Mouse (Mus musculus): ENCODE data around the gene Irs3.

Irs3 gene

DNA sequence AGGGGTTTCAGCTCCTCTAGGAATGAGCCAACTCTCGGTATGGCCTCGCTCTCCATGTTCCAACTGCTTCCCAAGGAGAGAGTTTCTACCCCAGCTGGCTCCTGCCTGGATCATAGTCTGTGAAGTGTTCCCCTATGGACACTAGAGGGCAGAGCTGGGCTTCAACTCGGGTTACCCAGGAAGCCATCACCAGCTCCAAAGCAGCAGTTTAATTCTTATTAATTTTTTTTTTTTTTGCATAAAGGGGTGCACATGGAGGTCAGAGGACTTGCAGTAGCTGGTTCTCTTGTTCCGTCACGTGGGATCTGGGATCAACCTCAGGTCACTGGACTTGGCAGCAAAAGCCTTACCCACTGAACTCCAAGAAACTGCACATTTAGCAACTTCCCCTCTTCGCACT is 11.5 kb upstream of the Irs3 start:
- DNase-seq (ENCODE audit: low spot score in 2 of 2): peak; percentile 55 to 66

- no peak for DNase-seq (ENCODE audit: low spot score in 2 of 2)
Observed at GRCm38 (mm10) chr5:137654746-137655145, 9.2 kb upstream of the Irs3 start.

DNA sequence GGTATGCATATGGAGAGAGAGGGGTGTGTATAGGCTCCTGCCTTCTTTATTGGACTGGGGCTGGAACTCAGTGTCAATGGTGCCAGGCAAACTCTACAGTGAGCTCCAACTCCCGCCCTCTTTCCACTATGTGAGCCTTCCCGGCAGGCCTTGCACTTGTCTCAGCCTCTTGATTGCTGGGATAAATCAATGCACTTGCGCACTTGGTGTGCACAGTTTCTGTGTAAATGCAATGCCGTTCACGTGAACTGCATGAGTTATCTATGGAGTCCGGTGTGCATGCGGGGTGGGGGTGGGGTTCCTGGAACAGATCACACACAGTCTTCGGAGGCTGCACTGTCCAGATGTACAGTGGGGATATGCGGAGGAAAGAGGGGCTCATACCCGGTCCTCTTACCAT is 7.9 kb upstream of the Irs3 start:
- no peak for DNase-seq (ENCODE audit: low spot score in 2 of 2)

GRCm38 (mm10) chr5:137652474-137652873 is 7.0 kb upstream of the Irs3 start:
- no peak for DNase-seq (ENCODE audit: low spot score in 2 of 2)

DNA sequence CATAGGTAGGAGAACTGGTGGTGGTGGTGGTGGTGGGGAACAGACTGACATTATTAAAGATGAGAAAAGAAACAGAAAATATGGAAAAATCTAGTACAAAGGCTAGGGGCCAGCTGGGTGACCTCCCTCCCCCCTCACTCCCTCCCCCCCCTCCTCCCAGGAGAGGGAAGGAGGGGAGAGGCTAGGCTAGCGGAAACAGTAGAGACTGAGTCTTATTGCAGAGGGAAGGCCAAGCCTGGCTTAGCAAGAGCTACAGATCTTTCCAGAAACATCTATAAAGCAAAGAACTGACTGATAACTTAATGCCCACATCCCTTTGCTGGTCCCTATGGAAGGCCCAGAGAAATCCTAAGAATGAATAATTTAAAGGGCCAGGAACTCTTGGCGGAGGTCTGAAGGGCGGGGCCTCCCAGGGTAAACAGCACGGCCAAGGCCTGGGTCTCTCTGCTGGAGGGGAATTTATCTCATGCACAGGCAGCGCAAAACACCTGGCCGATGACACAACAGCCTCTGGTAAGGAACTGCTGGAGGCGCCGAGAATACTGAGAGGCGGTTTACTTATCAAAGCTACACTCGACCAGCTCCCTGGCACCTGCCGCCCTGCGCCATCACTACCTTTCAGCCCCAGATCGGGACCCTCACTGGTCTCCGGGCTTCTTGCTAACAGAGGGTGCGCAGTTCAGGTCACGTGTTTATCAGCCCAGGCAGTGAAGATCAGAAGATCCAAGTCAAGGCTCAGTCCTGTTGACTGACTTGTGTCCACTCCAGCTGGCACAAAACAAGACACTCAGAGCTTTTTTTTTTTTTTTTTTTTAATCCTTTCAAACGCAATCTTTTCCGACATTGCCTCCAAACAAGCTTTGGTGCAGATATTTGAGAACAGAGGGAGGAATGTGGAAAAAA is 4.4 kb upstream of the Irs3 start:
- DNase-seq (ENCODE audit: low spot score in 2 of 2): no peak

GRCm38 (mm10) chr5:137649251-137649650 is 3.7 kb upstream of the Irs3 start:
- no peak for DNase-seq (ENCODE audit: low spot score in 2 of 2)

DNA sequence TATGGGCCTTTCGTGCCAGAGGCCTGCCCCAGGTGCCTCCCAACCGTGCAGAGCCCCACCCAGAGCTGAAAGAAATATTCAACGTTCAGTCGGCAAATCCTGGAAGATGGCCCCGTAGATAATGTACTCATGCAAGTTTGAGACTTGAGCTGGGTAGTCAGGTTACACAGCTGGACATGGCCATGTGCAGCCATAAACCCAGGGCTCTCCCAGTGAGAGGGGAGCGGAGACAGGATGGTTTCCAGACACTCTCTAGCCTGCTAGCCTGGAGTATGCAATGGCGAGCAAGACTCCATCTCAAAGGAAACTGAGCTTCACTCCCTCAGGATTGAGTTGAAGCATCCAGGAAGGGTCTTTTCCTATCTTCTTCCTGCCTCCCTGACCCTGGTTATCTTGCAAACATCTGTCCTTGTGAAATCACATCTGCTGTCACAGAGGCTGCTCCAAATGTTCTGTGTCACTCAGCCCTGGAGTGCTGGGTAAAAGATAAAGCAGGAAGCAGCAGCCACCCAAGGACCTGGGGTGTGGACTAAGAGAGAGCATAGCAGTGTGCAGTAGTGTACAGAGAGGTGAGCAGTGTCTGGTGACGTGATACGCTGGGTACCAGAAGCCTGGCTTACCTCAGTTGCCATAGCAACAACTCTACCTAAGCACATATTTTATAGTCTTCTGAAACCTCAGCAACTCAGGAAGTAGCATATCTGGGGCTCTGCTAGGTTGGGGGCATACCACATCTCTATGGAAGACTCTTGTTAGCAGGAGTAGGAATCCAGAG is 2.5 kb upstream of the Irs3 start:
- DNase-seq (ENCODE audit: low spot score in 2 of 2): no peak

DNA sequence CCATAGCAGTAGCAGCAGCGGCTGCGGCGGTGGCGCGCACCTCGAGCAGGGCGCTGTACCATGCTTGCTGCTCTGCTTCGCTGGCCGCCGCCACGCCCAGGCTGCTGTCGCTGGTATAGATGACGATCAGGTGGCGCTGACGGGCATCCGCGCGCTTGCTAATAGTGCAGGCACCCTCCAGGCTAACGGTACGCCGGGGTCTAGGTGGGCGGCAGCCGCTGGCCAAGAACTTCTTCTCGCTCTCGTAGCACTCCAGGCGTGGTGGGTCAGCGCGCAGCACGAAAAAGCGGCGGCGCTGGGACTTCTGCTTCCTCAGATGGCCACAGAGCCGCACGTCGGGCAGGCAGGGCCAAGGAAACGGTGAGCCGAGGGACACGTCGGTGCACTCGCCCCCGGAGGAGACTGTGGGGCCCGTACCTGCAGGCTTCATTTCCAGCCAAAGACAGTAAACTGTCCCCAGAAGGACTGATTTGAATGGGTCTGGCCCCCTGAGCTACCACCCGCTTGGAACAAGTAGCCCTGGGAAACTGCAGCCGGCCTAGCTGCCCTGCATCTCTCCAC is 343 bp downstream of the Irs3 start:
- DNase-seq (ENCODE audit: low spot score in 2 of 2): no peak

- no peak for DNase-seq (ENCODE audit: low spot score in 2 of 2)
Observed at GRCm38 (mm10) chr5:137644484-137644883, 1.0 kb downstream of the Irs3 start.

DNA sequence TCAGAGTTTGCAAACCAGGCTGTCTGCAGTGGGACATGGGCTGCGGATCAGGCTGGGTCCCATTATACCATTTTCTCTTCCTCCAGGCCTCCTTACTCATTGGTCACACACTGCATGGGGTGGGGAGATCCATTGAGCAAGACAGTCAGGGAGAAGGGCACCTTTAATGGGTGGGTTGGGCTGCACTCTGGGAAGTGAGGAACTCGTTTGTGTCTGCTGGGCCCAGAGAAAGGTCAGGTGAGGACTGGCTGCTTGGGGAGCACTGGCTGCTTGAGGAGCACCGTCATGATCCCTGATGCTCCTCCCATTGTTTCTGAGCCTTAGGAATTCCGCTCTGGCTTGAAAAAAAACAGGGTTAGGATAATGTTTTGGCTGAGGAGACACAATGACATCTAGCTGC is 2.6 kb downstream of the Irs3 start:
- no peak for DNase-seq (ENCODE audit: low spot score in 2 of 2)

GRCm38 (mm10) chr5:137641054-137641453 is 4.5 kb downstream of the Irs3 start, which contains the start of gene Sap25:
Gene Sap25, plus strand, starts transcription at chr5:137641334.
- DNase-seq (ENCODE audit: low spot score in 2 of 2): no peak

- no peak for DNase-seq (ENCODE audit: low spot score in 2 of 2)
Observed at GRCm38 (mm10) chr5:137639472-137639871, 6.0 kb downstream of the Irs3 start.

DNA sequence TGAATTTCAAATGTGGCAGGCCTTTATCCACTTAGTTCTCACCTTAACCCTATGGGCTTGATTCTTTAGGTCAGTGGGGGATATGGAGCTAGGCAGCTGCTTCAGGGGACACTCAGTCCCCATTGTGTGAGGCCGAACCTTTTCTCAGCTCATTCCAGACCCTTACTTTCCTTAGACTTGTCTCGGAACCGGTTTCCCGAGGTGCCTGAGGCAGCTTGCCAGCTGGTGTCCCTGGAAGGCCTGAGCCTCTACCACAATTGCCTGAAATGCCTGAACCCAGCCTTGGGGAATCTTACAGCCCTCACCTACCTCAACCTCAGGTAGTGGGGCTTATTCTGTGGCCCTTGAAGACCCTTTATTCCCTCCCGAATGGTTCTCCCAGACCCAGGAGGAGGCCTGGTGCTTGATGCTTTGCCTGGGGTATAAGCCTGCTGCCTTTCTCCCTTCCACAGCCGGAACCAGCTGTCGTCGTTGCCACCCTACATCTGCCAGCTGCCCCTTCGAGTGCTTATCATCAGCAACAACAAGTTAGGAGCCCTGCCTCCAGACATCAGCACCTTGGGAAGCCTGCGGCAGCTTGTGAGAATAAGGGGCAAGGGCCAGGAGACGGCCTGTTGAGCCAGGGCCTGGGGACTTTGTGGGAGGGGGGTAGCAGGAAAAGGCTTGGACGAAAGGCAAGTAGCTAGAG is 12.0 kb downstream of the Irs3 start:
- DNase-seq (ENCODE audit: low spot score in 2 of 2): no peak

DNA sequence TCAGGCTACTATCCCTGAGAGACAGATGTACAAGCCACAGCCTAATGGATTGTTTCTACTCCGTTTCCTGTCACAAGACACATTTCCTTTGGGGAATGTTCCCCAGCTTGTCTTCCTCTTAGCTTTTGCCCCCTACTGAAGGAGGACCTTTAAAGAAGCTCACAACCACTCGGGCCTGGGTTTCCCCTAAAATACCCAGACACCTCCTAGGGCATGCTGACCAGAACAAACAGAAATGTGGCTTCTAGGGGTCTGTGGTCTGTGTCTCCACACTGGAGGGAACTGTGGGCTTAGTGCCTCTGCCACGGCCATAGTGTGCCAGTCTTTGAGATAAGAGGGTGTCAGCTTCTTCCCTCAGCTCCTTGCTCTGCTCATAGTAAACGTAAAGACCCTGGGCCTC is 13.9 kb downstream of the Irs3 start:
- no peak for DNase-seq (ENCODE audit: low spot score in 2 of 2)

- no peak for DNase-seq (ENCODE audit: low spot score in 2 of 2)
Observed at GRCm38 (mm10) chr5:137631171-137631570, 14.3 kb downstream of the Irs3 start.

- no peak for DNase-seq (ENCODE audit: low spot score in 2 of 2)
Observed at GRCm38 (mm10) chr5:137630602-137631001, 14.9 kb downstream of the Irs3 start.

DNA sequence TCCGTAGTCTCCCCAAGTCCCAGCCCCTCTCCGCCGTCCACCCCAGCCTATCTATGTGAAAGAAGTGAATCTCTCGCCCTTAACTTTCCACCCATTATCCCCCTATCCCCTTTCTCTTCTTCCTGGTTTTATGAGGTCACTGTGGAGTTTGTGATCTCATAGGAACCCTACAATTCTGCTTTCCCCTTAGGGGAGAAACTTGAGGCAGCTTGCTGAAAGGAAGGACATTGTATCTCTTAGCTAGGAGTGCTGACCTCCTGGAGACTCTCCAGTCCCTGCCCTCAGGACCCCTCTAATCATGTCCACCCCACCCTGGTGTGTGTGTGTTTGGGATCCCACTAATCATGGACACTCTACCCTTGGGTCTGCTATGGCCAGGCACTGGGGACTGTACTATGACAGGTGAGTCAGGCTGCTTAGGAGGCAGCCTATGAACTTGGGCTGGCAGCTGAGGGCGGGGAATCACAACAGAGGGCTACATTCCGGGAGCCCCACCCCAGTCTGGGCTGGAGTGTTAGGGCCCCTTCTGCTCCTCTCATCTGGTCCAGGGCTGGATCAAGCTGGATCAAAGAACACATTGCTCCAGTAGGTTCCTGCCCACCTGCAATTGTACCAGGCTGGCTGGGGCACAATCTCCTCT is 15.5 kb downstream of the Irs3 start:
- DNase-seq (ENCODE audit: low spot score in 2 of 2): no peak

DNA sequence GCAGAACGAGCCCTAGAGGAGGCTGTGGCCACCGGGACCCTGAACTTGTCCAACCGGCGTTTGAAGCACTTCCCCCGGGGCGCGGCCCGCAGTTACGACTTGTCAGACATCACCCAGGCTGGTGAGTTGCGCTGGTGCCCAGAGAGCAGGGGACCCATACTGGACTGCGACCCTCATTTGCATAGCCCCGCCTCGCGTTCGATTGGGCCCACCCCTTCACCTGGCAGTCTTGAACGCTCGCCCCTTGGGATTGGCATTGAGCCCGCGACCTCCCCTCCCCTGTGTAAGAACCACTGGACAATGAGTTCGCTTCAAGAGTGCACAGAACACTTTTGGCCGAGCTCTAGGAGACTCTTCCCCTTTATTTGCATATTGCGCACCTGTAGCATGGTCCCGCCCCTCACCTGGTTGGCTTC is 16.2 kb downstream of the Irs3 start:
- DNase-seq (ENCODE audit: low spot score in 2 of 2): peak in 1 of 2 experiments; percentile 62

- DNase-seq (ENCODE audit: low spot score in 2 of 2): peak; percentile 99 to 100
Observed at GRCm38 (mm10) chr5:137628498-137629305, 16.8 kb downstream of the Irs3 start, which contains the start of the genes Fbxo24, Lrch4 and Gm20605. Gene Fbxo24, minus strand, starts transcription at chr5:137629002. Gene Lrch4, plus strand, starts transcription at chr5:137629121. Gene Gm20605, plus strand, starts transcription at chr5:137629175.

- DNase-seq (ENCODE audit: low spot score in 2 of 2): no peak
Observed at GRCm38 (mm10) chr5:137627991-137628390, 17.5 kb downstream of the Irs3 start.
